Mouse (Mus musculus) embryonic fibroblast, embryonic 13.5 days (primary cell): ENCODE results near the gene Hnrnpab.

Source experiments
- CTCF ChIP-seq: IDR thresholded peaks from 2 replicates; pipeline ENCODE4 v1.5.1; 2011; ENCODE audit warnings: mild to moderate bottlenecking, control low read depth, low read length, moderate library complexity, borderline replicate concordance; ENCODE audit not compliant: insufficient read depth
- POLR2A ChIP-seq: IDR thresholded peaks from 2 replicates; pipeline ENCODE4 v1.6.1; 2011; ENCODE audit warnings: low read depth, mild to moderate bottlenecking, control low read depth, low read length, moderate library complexity

DNA sequence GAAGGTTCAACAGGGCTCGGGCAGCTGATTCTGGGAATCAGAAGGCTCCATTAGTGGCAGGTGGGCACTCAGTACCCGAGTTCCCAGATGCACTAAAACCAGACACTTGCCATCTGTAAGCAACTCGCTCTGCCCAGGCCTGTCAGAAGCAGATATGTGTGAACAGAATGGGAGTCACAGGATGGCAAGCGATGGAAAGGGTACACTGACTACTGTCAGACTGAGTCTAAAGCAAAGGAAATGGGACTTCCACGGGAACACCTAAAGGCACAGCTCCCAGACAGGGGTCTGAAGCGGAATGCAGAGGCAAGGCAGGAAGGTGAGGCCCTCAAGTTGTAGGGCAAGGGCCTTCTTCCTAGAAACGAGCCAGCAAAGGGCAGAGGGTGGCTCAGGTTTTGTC is 39.6 kb upstream of the Hnrnpab start:
- TF ChIP-seq CTCF (no peak), POLR2A (no peak)
